Mouse (Mus musculus) stomach, postnatal 0 days (tissue): ENCODE results near the gene Kcnk5. TPM values are rescaled to one million over a fixed set of nuclear protein-coding genes. Genes with fewer than 3 reads are reported as not detected.
A peak's percentile ranks its signal among the peaks of the same experiment; 100 is the strongest.

Experiments
- ATAC-seq: fragments of 200-750 bp; cut with Nextera tagmentation; 2 replicates; pipeline ENCODE4 v1.8.0; 2017; ENCODE audit not compliant: low FRiP score, low TSS enrichment
- DNase-seq: peaks from one replicate; pipeline ENCODE4 v3.0.0-alpha.2; 2016; ENCODE audit warnings: low spot score
- H3K27ac ChIP-seq: fragments of 300-500 bp; sonication (generic); replicated peaks from 2 replicates; pipeline ENCODE4 v1.5.1; 2014; ENCODE audit warnings: mild to moderate bottlenecking, control low read depth
- H3K27me3 ChIP-seq: fragments of 300-500 bp; sonication (generic); 2 replicates; pipeline ENCODE4 v1.6.1; 2014; ENCODE audit warnings: low read length; ENCODE audit not compliant: control insufficient read depth, insufficient read depth
- H3K36me3 ChIP-seq: fragments of 300-500 bp; sonication (generic); 2 replicates; pipeline ENCODE4 v1.6.1; 2014; ENCODE audit warnings: low read length, mixed read lengths; ENCODE audit not compliant: control insufficient read depth, insufficient read depth
- H3K4me1 ChIP-seq: fragments of 300-500 bp; sonication (generic); replicated peaks from 2 replicates; pipeline ENCODE4 v1.6.1; 2014; ENCODE audit warnings: antibody characterized with exemption; ENCODE audit not compliant: control insufficient read depth, insufficient read depth
- H3K4me2 ChIP-seq: fragments of 300-500 bp; sonication (generic); replicated peaks from 2 replicates; pipeline ENCODE4 v1.6.1; 2014; ENCODE audit warnings: low read depth, mild to moderate bottlenecking, control low read depth, moderate library complexity
- H3K4me3 ChIP-seq: fragments of 300-500 bp; sonication (generic); 2 replicates; pipeline ENCODE4 v1.5.1; 2014; ENCODE audit warnings: low read depth, low read length, control low read depth
- H3K9ac ChIP-seq: fragments of 300-500 bp; sonication (generic); 2 replicates; pipeline ENCODE4 v1.6.1; 2014; ENCODE audit warnings: mild to moderate bottlenecking, low read length, control low read depth, mixed read lengths
- H3K9me3 ChIP-seq: fragments of 300-500 bp; sonication (generic); 2 replicates; pipeline ENCODE4 v1.6.1; 2016; ENCODE audit warnings: low read length; ENCODE audit not compliant: control insufficient read depth
- CTCF ChIP-seq: IDR thresholded peaks from 2 replicates; pipeline ENCODE4 v1.5.1; 2016; ENCODE audit warnings: antibody characterized with exemption, low read depth, mild to moderate bottlenecking, moderate library complexity
- EP300 ChIP-seq: optimal IDR thresholded peaks from 2 replicates; pipeline ENCODE3; 2016; ENCODE audit warnings: antibody characterized with exemption
- WGBS: fragments of 180-500 bp; shearing (Covaris S2); extraction: QIAGEN DNeasy Blood & Tissue Kit; methylation state at CpG from one replicate; pipeline ENCODE4 v1.1.7; 2014; 5-methylcytosine and 5-hydroxymethylcytosine counted together
- polyA plus RNA-seq: library from polyadenylated mRNA; unstranded; fragments of >200 nt; fragmentation: Nextera tagmentation; extraction: Ambion mirVana; gene quantifications from 2 replicates; pipeline ENCODE4 v1.2.1, GENCODE M21; 2015

The Kcnk5 gene
- polyA plus RNA-seq, 1 experiment from 2014 or later = 8.3 TPM

GRCm38 (mm10) chr14:20180751-20181162 is 852 bp downstream of the Kcnk5 start:
- H3K4me2 ChIP-seq = peak overlapping the region; percentile 92
- no peaks in the 10 kb centered on the region for H3K36me3 ChIP-seq
- H3K27ac ChIP-seq = 0 out of 2 replicates have a peak overlapping the region, but pooled peaks have one; percentile 30
- WGBS = under 1% methylated on average over 24 of the region's 24 CpGs
- no peak for TF ChIP-seq EP300
- peak overlapping the region; percentile 52 for H3K4me3 ChIP-seq
- H3K4me1 ChIP-seq = 0 out of 2 replicates have a peak, but pooled peaks cover 4% of the 10 kb centered on the region
- H3K9ac ChIP-seq = peak overlapping the region; percentile 51
- DNase-seq (peak; percentile 68), ATAC-seq (peak; percentile 34)
- H3K9me3 ChIP-seq = no peaks in the 10 kb centered on the region
- H3K27me3 ChIP-seq = no peaks in the 10 kb centered on the region

- no peak for DNase-seq
- peak overlapping the region; percentile 51 for H3K9ac ChIP-seq
- peak overlapping the region; percentile 92 for H3K4me2 ChIP-seq
- no peaks in the 10 kb centered on the region for H3K9me3 ChIP-seq
- H3K36me3 ChIP-seq = no peaks in the 10 kb centered on the region
- no peaks in the 10 kb centered on the region for H3K27me3 ChIP-seq
- 0 out of 2 replicates have a peak overlapping the region, but pooled peaks have one; percentile 30 for H3K27ac ChIP-seq
- 7% methylated on average over 6 of the region's 6 CpGs for WGBS
- ATAC-seq = peak; percentile 19; the same call in 1 of the 2 replicates
- peak overlapping the region; percentile 52 for H3K4me3 ChIP-seq
- 0 out of 2 replicates have a peak, but pooled peaks cover 4% of the 10 kb centered on the region for H3K4me1 ChIP-seq
- no peak for TF ChIP-seq EP300
- TF ChIP-seq CTCF = no peak
These were observed 1.3 kb downstream of the Kcnk5 start for GRCm38 (mm10) chr14:20180304-20180703.

- WGBS = 63% methylated on average over 5 of the region's 5 CpGs
- no peak for TF ChIP-seq CTCF
- TF ChIP-seq EP300 = no peak
- ATAC-seq (no peak), DNase-seq (no peak)
- H3K27me3 ChIP-seq = no peaks in the 10 kb centered on the region
- no peaks in the 10 kb centered on the region for H3K36me3 ChIP-seq
- H3K9ac ChIP-seq = 0 out of 2 replicates have a peak overlapping the region, but pooled peaks have one; percentile 3
- peak overlapping the region; percentile 52 for H3K4me3 ChIP-seq
- H3K27ac ChIP-seq = no peak overlapping the region
- no peaks in the 10 kb centered on the region for H3K9me3 ChIP-seq
- H3K4me2 ChIP-seq = peak overlapping the region; percentile 92
- H3K4me1 ChIP-seq = 0 out of 2 replicates have a peak, but pooled peaks cover 4% of the 10 kb centered on the region
These were observed 1.8 kb downstream of the Kcnk5 start for GRCm38 (mm10) chr14:20179731-20180280.

- no peak for ATAC-seq
- Histone ChIP-seq H3K36me3 (no peaks in the 10 kb centered on the region), H3K4me1 (0 out of 2 replicates have a peak, but pooled peaks cover 4% of the 10 kb centered on the region), H3K9ac (no peak overlapping the region), H3K4me3 (no peak overlapping the region), H3K27ac (no peak overlapping the region), H3K4me2 (peak overlapping the region; percentile 35), H3K27me3 (no peaks in the 10 kb centered on the region), H3K9me3 (no peaks in the 10 kb centered on the region)
- TF ChIP-seq CTCF = no peak
- no peak for TF ChIP-seq EP300
- DNase-seq = no peak
- WGBS = 61% methylated on average over 3 of the region's 3 CpGs
These were observed 2.5 kb downstream of the Kcnk5 start for GRCm38 (mm10) chr14:20179080-20179479.

GRCm38 (mm10) chr14:20178593-20178992 is 3.0 kb downstream of the Kcnk5 start:
- TF ChIP-seq CTCF = no peak
- no peak for TF ChIP-seq EP300
- H3K4me1 ChIP-seq = 0 out of 2 replicates have a peak, but pooled peaks cover 4% of the 10 kb centered on the region
- no peaks in the 10 kb centered on the region for H3K27me3 ChIP-seq
- ATAC-seq (no peak), DNase-seq (no peak)
- H3K9ac ChIP-seq = no peak overlapping the region
- no peaks in the 10 kb centered on the region for H3K9me3 ChIP-seq
- no peaks in the 10 kb centered on the region for H3K36me3 ChIP-seq
- 44% methylated on average over 4 of the region's 4 CpGs for WGBS
- no peak overlapping the region for H3K27ac ChIP-seq
- H3K4me3 ChIP-seq = no peak overlapping the region
- peak overlapping the region; percentile 35; the same call in 1 of the 2 replicates for H3K4me2 ChIP-seq

GRCm38 (mm10) chr14:20177494-20178123 is 4.0 kb downstream of the Kcnk5 start:
- H3K9me3 ChIP-seq = no peaks in the 10 kb centered on the region
- no peaks in the 10 kb centered on the region for H3K36me3 ChIP-seq
- no peak overlapping the region for H3K4me3 ChIP-seq
- 70% methylated on average over 9 of the region's 9 CpGs for WGBS
- no peak overlapping the region for H3K27ac ChIP-seq
- 0 out of 2 replicates have a peak, but pooled peaks cover 4% of the 10 kb centered on the region for H3K4me1 ChIP-seq
- DNase-seq (no peak), ATAC-seq (no peak)
- H3K9ac ChIP-seq = no peak overlapping the region
- TF ChIP-seq EP300 = no peak
- TF ChIP-seq CTCF = no peak
- H3K27me3 ChIP-seq = no peaks in the 10 kb centered on the region
- H3K4me2 ChIP-seq = peak overlapping the region; percentile 8; the same call in 1 of the 2 replicates
